Mouse (Mus musculus) brain, embryonic 14.5 days (tissue): ENCODE measurements around the gene Sec14l1.

Experiments
- CTCF ChIP-seq: fragments of 200-500 bp; IDR thresholded peaks from 2 replicates; pipeline ENCODE4 v1.5.1; 2012; ENCODE audit warnings: inconsistent platforms, mild to moderate bottlenecking, moderate library complexity, borderline replicate concordance; ENCODE audit not compliant: insufficient read depth, insufficient read length; ENCODE audit errors: extremely low read depth
- POLR2A ChIP-seq: fragments of 200-500 bp; IDR thresholded peaks from 2 replicates; pipeline ENCODE4 v1.6.1; 2012; ENCODE audit warnings: mild to moderate bottlenecking, inconsistent platforms, borderline replicate concordance; ENCODE audit not compliant: poor library complexity, insufficient read depth, insufficient read length, severe bottlenecking; ENCODE audit errors: extremely low read depth

- TF ChIP-seq POLR2A (no peak), CTCF (no peak)
These were observed 23.1 kb upstream of the Sec14l1 start for GRCm38 (mm10) chr11:117091845-117092244.
